Mouse (Mus musculus) MEL (cell line): ENCODE measurements around the gene B3gat3. TPM values are rescaled to one million over a fixed set of nuclear protein-coding genes. Genes with fewer than 3 reads are reported as not detected.

Experiments used
- DNase-seq: peaks from one replicate; pipeline ENCODE4 v3.0.0; 2011; ENCODE audit warnings: low read depth, low spot score
- H3K27ac ChIP-seq: 2 replicates; pipeline ENCODE4 v1.5.1; 2012; ENCODE audit warnings: low read depth, mild to moderate bottlenecking, control low read depth, low read length, moderate library complexity; ENCODE audit not compliant: control insufficient read depth
- H3K27me3 ChIP-seq, 2 experiments: fragments of 150-350 bp in 1 of 2; sonication (generic) in 1 of 2; 2 replicates each; pipeline ENCODE4 v1.6.1; 2012; ENCODE audit warnings: low read length in 2 of 2, mild to moderate bottlenecking in 2 of 2, improper control_type of control experiment in 1 of 2, moderate library complexity in 1 of 2; ENCODE audit not compliant: insufficient read depth in 2 of 2, control insufficient read depth in 1 of 2
- H3K36me3 ChIP-seq, 2 experiments: 2 replicates each; pipeline ENCODE4 v1.6.1; 2012 to 2014; ENCODE audit warnings: low read length in 2 of 2, improper control_type of control experiment in 1 of 2, inconsistent platforms in 1 of 2, mild to moderate bottlenecking in 1 of 2; ENCODE audit not compliant: insufficient read depth in 2 of 2, control insufficient read depth in 1 of 2
- H3K4me1 ChIP-seq, 2 experiments: fragments of 150-350 bp in 1 of 2; sonication (generic) in 1 of 2; 2 replicates each; pipeline ENCODE4 v1.6.1; 2012; ENCODE audit warnings: low read length in 2 of 2, improper control_type of control experiment in 1 of 2, mild to moderate bottlenecking in 1 of 2; ENCODE audit not compliant: insufficient read depth in 2 of 2, control insufficient read depth in 1 of 2
- H3K4me3 ChIP-seq, 2 experiments: fragments of 150-350 bp in 1 of 2; sonication (generic) in 1 of 2; 2 replicates each; pipeline ENCODE4 v1.5.1; 2012; ENCODE audit warnings: low read depth in 2 of 2, low read length in 2 of 2, mild to moderate bottlenecking in 2 of 2, moderate library complexity in 2 of 2, control low read depth in 1 of 2, improper control_type of control experiment in 1 of 2; ENCODE audit not compliant: control insufficient read depth in 1 of 2, insufficient read depth in 1 of 2
- H3K79me2 ChIP-seq: 2 replicates; pipeline ENCODE4 v1.6.1; 2012; ENCODE audit warnings: mild to moderate bottlenecking, low read length, moderate library complexity; ENCODE audit not compliant: control insufficient read depth, poor library complexity, insufficient read depth
- H3K9ac ChIP-seq: 2 replicates; pipeline ENCODE4 v1.6.1; 2012; ENCODE audit warnings: low read depth, mild to moderate bottlenecking, control low read depth, low read length, moderate library complexity; ENCODE audit not compliant: control insufficient read depth, poor library complexity, severe bottlenecking
- H3K9me3 ChIP-seq: fragments of 150-350 bp; sonication (generic); replicated peaks from 2 replicates; pipeline ENCODE4 v1.6.1; 2012; ENCODE audit warnings: mild to moderate bottlenecking, low read length, improper control_type of control experiment, moderate library complexity; ENCODE audit not compliant: insufficient read depth
- CHD1 ChIP-seq: IDR thresholded peaks from 2 replicates; pipeline ENCODE4 v1.6.1; 2012; ENCODE audit warnings: low read depth, mild to moderate bottlenecking, inconsistent platforms, low read length, improper control_type of control experiment
- CHD2 ChIP-seq: IDR thresholded peaks from 2 replicates; pipeline ENCODE4 v1.6.1; 2011; ENCODE audit warnings: low read length, improper control_type of control experiment
- GABPA ChIP-seq: IDR thresholded peaks from 2 replicates; pipeline ENCODE4 v1.6.1; 2012; ENCODE audit warnings: low read depth, mild to moderate bottlenecking, inconsistent platforms, low read length, improper control_type of control experiment, moderate library complexity
- HCFC1 ChIP-seq: IDR thresholded peaks from 2 replicates; pipeline ENCODE4 v1.6.1; 2012; ENCODE audit warnings: low read depth, mild to moderate bottlenecking, inconsistent platforms, low read length, improper control_type of control experiment, moderate library complexity
- JUND ChIP-seq: IDR thresholded peaks from 2 replicates; pipeline ENCODE4 v1.6.1; 2011; ENCODE audit warnings: low read depth, mild to moderate bottlenecking, improper control_type of control experiment, low read length
- KAT2A ChIP-seq: conservative IDR thresholded peaks from 2 replicates; pipeline ENCODE4 v1.6.1; 2012; ENCODE audit warnings: low read depth, low read length, improper control_type of control experiment, inconsistent platforms
- MAFK ChIP-seq: IDR thresholded peaks from 2 replicates; pipeline ENCODE4 v1.6.1; 2011; ENCODE audit warnings: low read depth, mild to moderate bottlenecking, low read length, improper control_type of control experiment, borderline replicate concordance
- MAZ ChIP-seq: IDR thresholded peaks from 2 replicates; pipeline ENCODE4 v1.6.1; 2012; ENCODE audit warnings: low read depth, mild to moderate bottlenecking, inconsistent platforms, low read length, improper control_type of control experiment
- MXI1 ChIP-seq: IDR thresholded peaks from 2 replicates; pipeline ENCODE4 v1.6.1; 2011; ENCODE audit warnings: mild to moderate bottlenecking, low read depth, low read length, improper control_type of control experiment
- MYB ChIP-seq: IDR thresholded peaks from 2 replicates; pipeline ENCODE4 v1.6.1; 2011; ENCODE audit warnings: mild to moderate bottlenecking, low read depth, low read length, improper control_type of control experiment
- MYC ChIP-seq: IDR thresholded peaks from 2 replicates; pipeline ENCODE4 v1.6.1; 2011; ENCODE audit warnings: low read depth, mild to moderate bottlenecking, low read length, improper control_type of control experiment, moderate library complexity
- NRF1 ChIP-seq: IDR thresholded peaks from 2 replicates; pipeline ENCODE4 v1.6.1; 2014; ENCODE audit warnings: low read depth, mild to moderate bottlenecking, inconsistent platforms, low read length, improper control_type of control experiment, moderate library complexity; ENCODE audit not compliant: poor library complexity, insufficient read depth, severe bottlenecking
- POLR2A ChIP-seq, 2 experiments: IDR thresholded peaks; 2 replicates each; pipeline ENCODE4 v1.6.1; 2011 to 2012; ENCODE audit warnings: low read length in 2 of 2, mild to moderate bottlenecking in 2 of 2, control low read depth in 1 of 2, improper control_type of control experiment in 1 of 2, low read depth in 1 of 2, moderate library complexity in 1 of 2; ENCODE audit not compliant: control insufficient read depth in 1 of 2, insufficient read depth in 1 of 2, poor library complexity in 1 of 2
- POLR2AphosphoS2 ChIP-seq: IDR thresholded peaks from 2 replicates; pipeline ENCODE4 v1.6.1; 2011; ENCODE audit warnings: low read length, improper control_type of control experiment
- RAD21 ChIP-seq: IDR thresholded peaks from 2 replicates; pipeline ENCODE4 v1.6.1; 2011; ENCODE audit warnings: mild to moderate bottlenecking, low read depth, low read length, improper control_type of control experiment
- SIN3A ChIP-seq: IDR thresholded peaks from 2 replicates; pipeline ENCODE4 v1.6.1; 2012; ENCODE audit warnings: low read length, improper control_type of control experiment, inconsistent platforms
- SMC3 ChIP-seq: IDR thresholded peaks from 2 replicates; pipeline ENCODE4 v1.6.1; 2011; ENCODE audit warnings: low read depth, low read length, improper control_type of control experiment
- TAL1 ChIP-seq: IDR thresholded peaks from 2 replicates; pipeline ENCODE4 v1.6.1; 2012; ENCODE audit warnings: mild to moderate bottlenecking, inconsistent platforms, low read length, moderate library complexity, mixed read lengths
- TCF12 ChIP-seq: IDR thresholded peaks from 2 replicates; pipeline ENCODE4 v1.6.1; 2014; ENCODE audit warnings: low read depth, mild to moderate bottlenecking, inconsistent platforms, low read length, improper control_type of control experiment, moderate library complexity
- UBTF ChIP-seq: IDR thresholded peaks from 2 replicates; pipeline ENCODE4 v1.6.1; 2012; ENCODE audit warnings: low read depth, mild to moderate bottlenecking, inconsistent platforms, low read length, improper control_type of control experiment, moderate library complexity, borderline replicate concordance; ENCODE audit not compliant: insufficient read depth
- USF1 ChIP-seq: IDR thresholded peaks from 2 replicates; pipeline ENCODE4 v1.6.1; 2014; ENCODE audit warnings: low read depth, mild to moderate bottlenecking, inconsistent platforms, low read length, improper control_type of control experiment, moderate library complexity
- USF2 ChIP-seq, 2 experiments: IDR thresholded peaks; 2 replicates each; pipeline ENCODE4 v1.6.1; 2011 to 2012; ENCODE audit warnings: improper control_type of control experiment in 2 of 2, low read length in 2 of 2, borderline replicate concordance in 1 of 2, inconsistent platforms in 1 of 2, low read depth in 1 of 2, mild to moderate bottlenecking in 1 of 2; ENCODE audit not compliant: insufficient read depth in 1 of 2
- ZC3H11A ChIP-seq: IDR thresholded peaks from 2 replicates; pipeline ENCODE4 v1.6.1; 2012; ENCODE audit warnings: low read depth, mild to moderate bottlenecking, inconsistent platforms, low read length, improper control_type of control experiment
- ZNF384 ChIP-seq: IDR thresholded peaks from 2 replicates; pipeline ENCODE4 v1.6.1; 2012; ENCODE audit warnings: low read depth, mild to moderate bottlenecking, inconsistent platforms, low read length, improper control_type of control experiment
- polyA plus RNA-seq, 2 experiments: library from polyadenylated mRNA; stranded (reverse) in 1 of 2; unstranded in 1 of 2; fragments of >175 nt in 1 of 2; fragments of >200 nt in 1 of 2; gene quantifications; 2 replicates each; pipeline versions ENCODE4 v1.2.1 to v1.2.4; 2012; ENCODE audit warnings: low replicate concordance in 2 of 2, low read depth in 1 of 2; ENCODE audit not compliant: insufficient read length in 2 of 2, insufficient read depth in 1 of 2, missing spikeins in 1 of 2
- total RNA-seq: library from RNA; depleted of rRNA; stranded (reverse); fragments of 300-350 nt; gene quantifications from 2 replicates; pipeline ENCODE4 v1.2.3, GENCODE M21; 2012

B3gat3 gene
- total and polyA plus RNA-seq, 3 experiments: 26.2 to 35.4 TPM; not detected in 1

- TF ChIP-seq CHD2 (no peak), TAL1 (no peak)
Measured at GRCm38 (mm10) chr19:8941515-8942217, 21.5 kb downstream of the B3gat3 start, which contains the start of gene Mta2 (continued).

DNA sequence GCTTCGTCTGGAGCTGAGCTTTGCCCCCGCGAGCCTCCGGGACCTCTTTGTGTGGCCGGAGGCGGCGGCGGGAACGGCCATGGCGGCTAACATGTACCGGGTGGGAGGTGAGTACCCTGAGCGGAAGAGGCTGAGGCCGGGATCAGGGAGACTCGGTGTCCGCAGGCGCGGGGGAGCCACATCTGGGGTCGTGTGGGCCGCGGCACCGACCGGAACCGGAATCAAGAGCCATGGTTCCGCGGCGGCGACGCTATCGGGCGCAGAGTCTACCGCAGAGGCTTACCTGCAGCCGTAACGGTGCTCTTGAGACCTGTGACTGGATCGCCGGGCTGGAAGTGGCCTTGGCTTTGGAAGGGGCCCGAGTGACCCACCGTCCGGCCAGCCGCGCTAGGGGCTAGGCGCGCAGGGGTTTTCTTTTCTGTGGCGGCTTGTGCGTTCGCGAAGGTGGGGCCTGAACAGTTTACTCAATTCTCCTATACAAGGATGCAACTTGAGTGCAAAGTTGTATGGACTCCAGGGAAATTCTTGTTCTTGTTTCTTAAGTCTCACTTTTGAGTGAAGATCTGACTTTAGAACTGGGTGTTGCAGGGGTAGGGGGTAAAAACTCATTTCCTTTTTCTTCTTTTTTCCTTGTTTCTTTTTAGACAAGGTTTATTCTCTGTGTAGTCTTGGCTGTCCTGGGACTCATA, 22.2 kb downstream of the B3gat3 start:
- peak overlapping the region; percentile 92 for H3K27ac ChIP-seq
- DNase-seq: peak; percentile 70
- peaks cover 8 to 41% of the 10 kb centered on the region in 2 experiments for H3K36me3 ChIP-seq
- H3K79me2 ChIP-seq: peaks cover 36% of the 10 kb centered on the region
- H3K4me3 ChIP-seq: peak overlapping the region; percentile 85 to 99
- H3K9me3 ChIP-seq: no peaks in the 10 kb centered on the region
- H3K4me1 ChIP-seq: peaks cover 11 to 36% of the 10 kb centered on the region in 2 experiments
- TF ChIP-seq GABPA (no peak), ZC3H11A (no peak), MAZ (peak; percentile 14; the same call in 1 of the 2 replicates), ZNF384 (no peak), CHD1 (no peak), MXI1 (0 out of 2 replicates have a peak, but pooled peaks have one; percentile 6), MYC (0 out of 2 replicates have a peak, but pooled peaks have one; percentile 37), SIN3A (peak; percentile 58), USF1 (no peak), POLR2A (IDR thresholded peaks at IDR 0.05; ENCODE audit: control insufficient read depth in 1 of 2, insufficient read depth in 1 of 2, low read depth in 1 of 2, low read length in 2 of 2, poor library complexity in 1 of 2) (peak in 1 of 2 experiments; percentile 29; a peak in 2 of 4 replicates), MAFK (no peak), KAT2A (no peak; the same call in 1 of the 2 replicates), TAL1 (no peak), POLR2AphosphoS2 (no peak), HCFC1 (no peak), NRF1 (0 out of 2 replicates have a peak, but pooled peaks have one; percentile 1), SMC3 (no peak), TCF12 (0 out of 2 replicates have a peak, but pooled peaks have one; percentile 5), UBTF (no peak), MYB (no peak), JUND (no peak), USF2 (IDR thresholded peaks at IDR 0.05; ENCODE audit: borderline replicate concordance in 1 of 2, insufficient read depth in 1 of 2, low read depth in 1 of 2, low read length in 2 of 2) (no peak), RAD21 (no peak)
- H3K9ac ChIP-seq: peak overlapping the region; percentile 92
- no peaks in the 10 kb centered on the region for H3K27me3 ChIP-seq
